In the genomic region with DNA sequence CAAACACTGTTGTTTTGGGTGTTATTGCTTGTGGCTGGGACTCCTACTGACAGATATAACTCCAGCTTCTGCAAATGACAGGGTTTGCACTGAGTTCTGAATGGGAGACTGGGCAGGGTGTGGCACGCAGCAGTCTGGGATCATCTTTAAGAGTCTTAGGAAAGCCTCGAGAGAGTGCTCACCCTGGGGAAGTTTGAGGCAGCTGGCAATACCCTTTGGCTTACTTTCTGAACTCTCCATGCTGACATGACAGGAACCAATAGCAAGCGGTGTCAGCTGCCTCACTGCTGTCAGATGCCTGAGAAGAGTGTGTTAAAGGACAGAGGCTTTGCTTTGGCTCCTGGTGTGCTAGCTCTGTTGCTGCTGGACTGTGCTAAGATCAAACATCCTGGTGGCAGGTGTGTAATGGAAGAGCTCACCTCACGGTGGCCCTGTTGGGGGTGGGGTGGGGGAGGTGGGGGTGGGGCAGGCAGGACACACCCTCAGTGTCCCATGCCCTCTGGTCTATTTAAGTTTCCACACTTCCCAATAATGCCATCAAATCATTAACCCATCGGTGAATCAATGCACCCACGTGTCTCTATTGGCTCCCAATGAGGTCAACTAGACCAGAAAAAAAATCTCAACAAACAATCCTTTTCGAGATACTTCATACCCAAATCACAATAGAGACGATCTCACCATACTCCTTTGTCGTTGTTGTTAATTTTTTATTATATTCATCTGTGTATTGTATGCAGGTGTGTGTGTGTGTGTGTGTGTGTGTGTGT, we compare ENCODE assay signal across 19 mouse cellular contexts.
DNase-seq lines count a peak whose midpoint lies in the region; ATAC-seq and TF ChIP-seq lines count a peak whose summit lies in the region.
"Had no signal": no experiment of that assay in that cellular context is flagged by ENCODE, and none has a peak within 500 bp of the region (broad histone marks: within the 10 kb centered on the region; RNA-seq: fewer than 3 reads in every experiment).

No protein-coding gene starts in this region.

- TF ChIP-seq CTCF in liver, adult 2 months (IDR thresholded peaks at IDR 0.05; ENCODE audit: low read depth, low read length), result no peak

- no peak overlapping the region for H3K4me2 ChIP-seq in liver, embryonic 12.5 days
- H3K4me2 ChIP-seq in intestine, embryonic 15.5 days (replicated peaks), result no peak overlapping the region
- H3K4me2 ChIP-seq: forebrain, embryonic 12.5 days; lung, embryonic 14.5 days had no signal

- no peaks in the 10 kb centered on the region for H3K79me2 ChIP-seq in liver, adult 2 months (ENCODE audit: control insufficient read depth, insufficient read depth, low read length)

- H3K9ac ChIP-seq in liver, adult 2 months (ENCODE audit: low read depth, low read length), result peak overlapping the region; percentile 45
- H3K9ac ChIP-seq in liver, embryonic 12.5 days, result no peak overlapping the region
- H3K9ac ChIP-seq in intestine, embryonic 15.5 days, result no peak overlapping the region
- H3K9ac ChIP-seq: forebrain, embryonic 12.5 days; lung, embryonic 14.5 days had no signal

- 25% methylated on average over 9 of the region's 9 CpGs for WGBS in liver, adult 2 months
- WGBS in liver, embryonic 12.5 days (ENCODE audit: insufficient replicate concordance), result 67% methylated on average over 9 of the region's 9 CpGs
- WGBS in intestine, embryonic 15.5 days, result 71% methylated on average over 9 of the region's 9 CpGs

- H3K36me3 ChIP-seq in liver, adult 2 months (ENCODE audit: control insufficient read depth, insufficient read depth, low read length), result no peaks in the 10 kb centered on the region
- no peaks in the 10 kb centered on the region for H3K36me3 ChIP-seq in liver, embryonic 12.5 days
- no peaks in the 10 kb centered on the region for H3K36me3 ChIP-seq in intestine, embryonic 15.5 days
- H3K36me3 ChIP-seq: forebrain, embryonic 12.5 days had no signal

- TF ChIP-seq POLR2A in liver, adult 2 months (IDR thresholded peaks at IDR 0.05; ENCODE audit: extremely low read depth, insufficient read depth, low read length), result no peak

- DNase-seq in liver, adult 2 months (ENCODE audit: extremely low read depth, low read depth, low spot score), result peak; percentile 97
- DNase-seq in kidney, adult 11 months, result no peak
- DNase-seq: cerebellum, adult 2 months; cerebellum, postnatal 36 days; heart, adult 2 months; kidney, adult 8-10 months; kidney, postnatal 14 days; left cerebral cortex, postnatal 4 days; lung, embryonic 14.5 days; right cerebral cortex, postnatal 4 days had no signal

- H3K9me3 ChIP-seq in liver, embryonic 12.5 days (replicated peaks), result no peaks in the 10 kb centered on the region
- H3K9me3 ChIP-seq in intestine, embryonic 15.5 days, result no peaks in the 10 kb centered on the region
- H3K9me3 ChIP-seq: forebrain, embryonic 12.5 days had no signal

- ATAC-seq in liver, embryonic 12.5 days, result no peak
- peak; percentile 3; the same call in 1 of the 2 replicates for ATAC-seq in granulocyte monocyte progenitor cell, adult 5-6 weeks (replicated peaks; ENCODE audit: poor library complexity, severe bottlenecking)
- ATAC-seq in intestine, embryonic 15.5 days, result peak; percentile 65
- peak; percentile 68 for ATAC-seq in monocyte, adult 5-6 weeks (replicated peaks; ENCODE audit: insufficient number of reproducible peaks, low FRiP score, low TSS enrichment, poor library complexity, severe bottlenecking)
- ATAC-seq in frontal cortex, adult (ENCODE audit: low TSS enrichment), result no peak
- ATAC-seq: hindbrain, embryonic 16.5 days; midbrain, embryonic 16.5 days had no signal

- peaks cover 19% of the 10 kb centered on the region for H3K4me1 ChIP-seq in liver, adult 2 months (ENCODE audit: control insufficient read depth, insufficient read depth, low read length)
- 0 out of 2 replicates have a peak, but pooled peaks cover 5% of the 10 kb centered on the region for H3K4me1 ChIP-seq in liver, embryonic 12.5 days
- H3K4me1 ChIP-seq in intestine, embryonic 15.5 days (replicated peaks), result no peaks in the 10 kb centered on the region
- H3K4me1 ChIP-seq: forebrain, embryonic 12.5 days had no signal

- H3K27me3 ChIP-seq in liver, adult 2 months (ENCODE audit: control insufficient read depth, insufficient read depth, low read length), result no peaks in the 10 kb centered on the region
- no peaks in the 10 kb centered on the region for H3K27me3 ChIP-seq in liver, embryonic 12.5 days (replicated peaks)
- H3K27me3 ChIP-seq in intestine, embryonic 15.5 days (replicated peaks), result no peaks in the 10 kb centered on the region
- H3K27me3 ChIP-seq: forebrain, embryonic 12.5 days had no signal

- no peak overlapping the region for H3K4me3 ChIP-seq in liver, adult 2 months (ENCODE audit: insufficient read depth, low read depth, low read length)
- no peak overlapping the region for H3K4me3 ChIP-seq in liver, embryonic 12.5 days
- no peak overlapping the region for H3K4me3 ChIP-seq in intestine, embryonic 15.5 days (replicated peaks)
- H3K4me3 ChIP-seq: forebrain, embryonic 12.5 days; heart, adult 2 months; layer of hippocampus, adult 2 months had no signal

- H3K27ac ChIP-seq in liver, adult 2 months (replicated peaks; ENCODE audit: insufficient read depth, low read depth, low read length), result peak overlapping the region; percentile 97
- H3K27ac ChIP-seq in liver, embryonic 12.5 days, result no peak overlapping the region
- no peak overlapping the region for H3K27ac ChIP-seq in intestine, embryonic 15.5 days
- H3K27ac ChIP-seq: forebrain, embryonic 12.5 days; heart, adult 2 months; layer of hippocampus, adult 2 months had no signal

Comparison
In these comparisons a context has a peak if more than half of its experiments do, and no peak if none do; other contexts are left out.
1. ATAC-seq: peak in granulocyte monocyte progenitor cell, adult 5-6 weeks (single experiment), intestine, embryonic 15.5 days (single experiment) and monocyte, adult 5-6 weeks (single experiment); none in liver, embryonic 12.5 days (single experiment) and frontal cortex, adult (single experiment).